Mouse (Mus musculus): ENCODE measurements around the gene AI661453. TPM values are rescaled to one million over a fixed set of nuclear protein-coding genes. Genes with fewer than 3 reads are reported as not detected.

AI661453 gene
- polyA plus RNA-seq, 1 experiment from 2014 or later, result 0.27 TPM

DNA sequence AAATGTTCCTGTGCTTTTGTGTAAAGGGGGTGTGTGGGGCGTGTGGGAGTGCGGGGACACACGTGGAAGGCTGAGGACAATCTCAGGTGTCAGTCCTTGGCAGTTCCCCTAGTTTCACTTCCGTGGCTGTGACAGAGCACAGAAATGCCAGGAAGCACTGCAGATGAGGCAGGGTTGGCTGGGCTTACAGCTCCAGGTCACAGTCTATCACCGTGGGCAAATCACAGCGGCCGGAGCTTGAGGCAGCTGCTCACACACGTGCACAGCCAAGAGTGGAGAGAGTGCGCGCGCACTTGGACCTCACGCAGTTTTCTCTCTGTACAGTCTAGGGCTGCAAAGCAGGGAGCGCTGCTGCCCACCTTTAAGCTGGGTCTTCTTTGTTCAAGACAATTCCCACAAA lies 21.9 kb downstream of the AI661453 start:
- Histone ChIP-seq H3K9ac (ENCODE audit: low read length) (no peak overlapping the region), H3K4me3 (ENCODE audit: low read depth, low read length) (no peak overlapping the region), H3K36me3 (ENCODE audit: control insufficient read depth, insufficient read depth, low read length) (no peaks in the 10 kb centered on the region), H3K4me2 (ENCODE audit: low read depth, low read length, severe bottlenecking) (no peak overlapping the region), H3K27me3 (ENCODE audit: control insufficient read depth, insufficient read depth, low read length) (no peaks in the 10 kb centered on the region), H3K27ac (ENCODE audit: low read depth, low read length) (no peak overlapping the region), H3K4me1 (replicated peaks; ENCODE audit: control insufficient read depth, insufficient read depth, low read length) (no peaks in the 10 kb centered on the region), H3K9me3 (ENCODE audit: control insufficient read depth, low read length) (no peaks in the 10 kb centered on the region)
- WGBS, result 87% methylated on average over 13 of the region's 13 CpGs
- ATAC-seq (replicated peaks; ENCODE audit: low FRiP score) (no peak), DNase-seq (ENCODE audit: low spot score) (no peak)

- H3K4me3 ChIP-seq (ENCODE audit: low read depth, low read length), result no peak overlapping the region
- H3K9ac ChIP-seq (ENCODE audit: low read length), result no peak overlapping the region
- H3K4me1 ChIP-seq (replicated peaks; ENCODE audit: control insufficient read depth, insufficient read depth, low read length), result no peaks in the 10 kb centered on the region
- DNase-seq (ENCODE audit: low spot score) (no peak), ATAC-seq (replicated peaks; ENCODE audit: low FRiP score) (no peak)
- no peaks in the 10 kb centered on the region for H3K9me3 ChIP-seq (ENCODE audit: control insufficient read depth, low read length)
- H3K4me2 ChIP-seq (ENCODE audit: low read depth, low read length, severe bottlenecking), result no peak overlapping the region
- 93% methylated on average over 2 of the region's 2 CpGs for WGBS
- no peak overlapping the region for H3K27ac ChIP-seq (ENCODE audit: low read depth, low read length)
- H3K27me3 ChIP-seq (ENCODE audit: control insufficient read depth, insufficient read depth, low read length), result no peaks in the 10 kb centered on the region
- no peaks in the 10 kb centered on the region for H3K36me3 ChIP-seq (ENCODE audit: control insufficient read depth, insufficient read depth, low read length)
Observed at GRCm38 (mm10) chr17:47458936-47459335, 22.5 kb downstream of the AI661453 start.

DNA sequence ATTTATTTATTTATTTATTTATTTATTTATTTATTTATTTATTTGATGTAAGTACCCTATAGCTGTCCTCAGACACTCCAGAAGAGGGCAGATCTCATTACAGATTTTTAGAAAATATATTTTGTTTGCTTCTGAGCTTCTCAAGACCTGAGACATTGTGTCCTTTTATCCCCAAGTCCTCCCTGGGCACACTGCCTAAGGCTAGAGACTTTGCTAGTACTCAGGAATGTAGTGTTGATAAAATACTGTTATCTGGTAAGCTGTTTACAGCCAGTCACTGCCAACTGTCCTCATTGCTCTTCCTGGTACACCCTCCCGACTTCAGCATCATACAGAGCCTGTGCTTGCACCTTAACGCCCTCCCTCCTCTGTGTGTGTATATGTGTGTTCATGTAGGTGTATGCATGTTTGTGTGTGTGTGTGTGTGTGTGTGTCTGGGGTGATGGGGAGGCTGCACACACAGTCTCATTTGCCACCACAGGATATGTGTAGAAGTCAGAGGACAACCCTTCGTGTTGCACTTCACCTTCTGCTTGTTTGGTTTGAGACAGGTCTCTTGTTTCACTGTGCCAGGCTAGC lies 23.0 kb downstream of the AI661453 start:
- Histone ChIP-seq H3K4me3 (ENCODE audit: low read depth, low read length) (no peak overlapping the region), H3K27ac (ENCODE audit: low read depth, low read length) (no peak overlapping the region), H3K4me2 (ENCODE audit: low read depth, low read length, severe bottlenecking) (no peak overlapping the region), H3K4me1 (replicated peaks; ENCODE audit: control insufficient read depth, insufficient read depth, low read length) (no peaks in the 10 kb centered on the region), H3K9me3 (ENCODE audit: control insufficient read depth, low read length) (no peaks in the 10 kb centered on the region), H3K9ac (ENCODE audit: low read length) (no peak overlapping the region), H3K36me3 (ENCODE audit: control insufficient read depth, insufficient read depth, low read length) (no peaks in the 10 kb centered on the region), H3K27me3 (ENCODE audit: control insufficient read depth, insufficient read depth, low read length) (no peaks in the 10 kb centered on the region)
- 79% methylated on average over 3 of the region's 3 CpGs for WGBS
- ATAC-seq (replicated peaks; ENCODE audit: low FRiP score), result no peak
- no peak for DNase-seq (ENCODE audit: low spot score)

GRCm38 (mm10) chr17:47461688-47462087 lies 25.3 kb downstream of the AI661453 start:
- no peak for DNase-seq (ENCODE audit: low spot score)
- Histone ChIP-seq H3K27me3 (ENCODE audit: control insufficient read depth, insufficient read depth, low read length) (peaks cover 2% of the 10 kb centered on the region; the same call in 1 of the 2 replicates), H3K4me2 (ENCODE audit: low read depth, low read length, severe bottlenecking) (no peak overlapping the region), H3K27ac (ENCODE audit: low read depth, low read length) (no peak overlapping the region), H3K9me3 (ENCODE audit: control insufficient read depth, low read length) (no peaks in the 10 kb centered on the region), H3K4me1 (replicated peaks; ENCODE audit: control insufficient read depth, insufficient read depth, low read length) (no peaks in the 10 kb centered on the region), H3K36me3 (ENCODE audit: control insufficient read depth, insufficient read depth, low read length) (no peaks in the 10 kb centered on the region), H3K9ac (ENCODE audit: low read length) (no peak overlapping the region), H3K4me3 (ENCODE audit: low read depth, low read length) (no peak overlapping the region)
- WGBS, result 78% methylated on average over 3 of the region's 3 CpGs
- no peak for ATAC-seq (replicated peaks; ENCODE audit: low FRiP score)

DNA sequence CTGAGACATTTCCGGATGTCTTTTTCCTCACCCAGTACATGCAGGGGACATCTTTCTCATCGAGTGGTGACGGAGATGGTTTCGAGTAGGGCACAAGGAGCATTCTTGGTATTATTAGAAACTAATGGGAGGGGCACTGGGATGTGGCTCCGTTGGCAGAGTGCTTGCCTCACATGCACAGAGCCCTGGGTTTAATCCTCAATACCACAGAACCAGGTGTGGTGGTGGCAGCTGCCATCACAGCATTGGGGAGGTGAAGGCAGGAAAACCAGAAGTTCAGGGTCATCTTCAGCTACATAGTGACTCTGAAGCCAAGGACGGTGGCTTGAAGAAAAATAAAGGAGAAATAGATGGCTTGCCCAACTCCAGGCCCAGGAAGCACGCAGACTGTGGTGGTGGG lies 25.8 kb downstream of the AI661453 start:
- 85% methylated on average over 7 of the region's 7 CpGs for WGBS
- DNase-seq (ENCODE audit: low spot score) (no peak), ATAC-seq (replicated peaks; ENCODE audit: low FRiP score) (no peak)
- no peaks in the 10 kb centered on the region for H3K36me3 ChIP-seq (ENCODE audit: control insufficient read depth, insufficient read depth, low read length)
- no peaks in the 10 kb centered on the region for H3K4me1 ChIP-seq (replicated peaks; ENCODE audit: control insufficient read depth, insufficient read depth, low read length)
- no peak overlapping the region for H3K27ac ChIP-seq (ENCODE audit: low read depth, low read length)
- H3K4me3 ChIP-seq (ENCODE audit: low read depth, low read length), result no peak overlapping the region
- H3K4me2 ChIP-seq (ENCODE audit: low read depth, low read length, severe bottlenecking), result no peak overlapping the region
- no peak overlapping the region for H3K9ac ChIP-seq (ENCODE audit: low read length)
- no peaks in the 10 kb centered on the region; the same call in 1 of the 2 replicates for H3K9me3 ChIP-seq (ENCODE audit: control insufficient read depth, low read length)
- H3K27me3 ChIP-seq (ENCODE audit: control insufficient read depth, insufficient read depth, low read length), result peaks cover 7% of the 10 kb centered on the region

GRCm38 (mm10) chr17:47462728-47463388 lies 26.4 kb downstream of the AI661453 start:
- WGBS, result 58% methylated on average over 9 of the region's 9 CpGs
- peaks cover 13% of the 10 kb centered on the region for H3K27me3 ChIP-seq (ENCODE audit: control insufficient read depth, insufficient read depth, low read length)
- no peak for DNase-seq (ENCODE audit: low spot score)

DNA sequence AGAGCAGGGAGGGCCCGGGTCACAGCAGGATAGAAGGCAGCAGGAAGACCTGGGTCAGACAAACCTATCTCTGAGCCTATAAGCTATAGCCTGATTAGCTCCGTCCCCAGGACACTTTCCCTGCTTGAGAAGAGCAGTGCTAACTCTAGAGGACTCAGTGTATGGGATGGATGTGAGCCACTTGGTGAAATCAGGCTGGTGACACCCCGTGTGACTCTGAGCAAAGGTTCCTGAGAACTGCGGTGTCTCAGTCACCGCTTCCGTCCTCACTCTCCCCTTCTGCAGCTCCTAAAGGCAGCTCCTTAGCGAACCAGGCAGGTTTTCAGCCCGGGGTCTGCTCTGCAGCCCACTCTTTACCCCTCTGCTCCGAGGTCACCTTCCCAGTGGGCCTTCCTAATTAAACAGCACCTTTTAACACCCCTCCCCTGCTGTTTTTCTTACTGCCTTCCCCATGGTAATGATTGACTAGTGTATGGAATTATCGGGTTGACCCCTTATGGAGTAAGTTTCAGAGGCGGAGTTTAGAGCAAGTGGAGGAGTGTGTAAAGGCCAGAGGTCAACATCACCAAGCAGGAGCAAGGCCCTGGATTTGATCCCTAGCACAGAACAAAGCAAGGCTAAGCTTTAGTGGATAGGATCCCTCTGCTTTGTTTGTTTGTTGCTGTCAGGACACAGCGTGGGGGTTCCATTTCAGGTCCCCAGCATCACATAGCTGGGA lies 28.0 kb downstream of the AI661453 start:
- no peaks in the 10 kb centered on the region; the same call in 1 of the 2 replicates for H3K9me3 ChIP-seq (ENCODE audit: control insufficient read depth, low read length)
- H3K4me2 ChIP-seq (ENCODE audit: low read depth, low read length, severe bottlenecking), result no peak overlapping the region
- H3K27me3 ChIP-seq (ENCODE audit: control insufficient read depth, insufficient read depth, low read length), result peaks cover 26% of the 10 kb centered on the region
- H3K36me3 ChIP-seq (ENCODE audit: control insufficient read depth, insufficient read depth, low read length), result no peaks in the 10 kb centered on the region
- no peak for DNase-seq (ENCODE audit: low spot score)
- no peak overlapping the region for H3K27ac ChIP-seq (ENCODE audit: low read depth, low read length)
- WGBS, result 46% methylated on average over 12 of the region's 12 CpGs
- no peak overlapping the region for H3K9ac ChIP-seq (ENCODE audit: low read length)
- no peaks in the 10 kb centered on the region for H3K4me1 ChIP-seq (replicated peaks; ENCODE audit: control insufficient read depth, insufficient read depth, low read length)
- no peak for ATAC-seq (replicated peaks; ENCODE audit: low FRiP score)
- no peak overlapping the region for H3K4me3 ChIP-seq (ENCODE audit: low read depth, low read length)

More at GRCm38 (mm10) chr17:47462728-47463388, 26.4 kb downstream of the AI661453 start:
- no peaks in the 10 kb centered on the region for H3K36me3 ChIP-seq (ENCODE audit: control insufficient read depth, insufficient read depth, low read length)
- ATAC-seq (replicated peaks; ENCODE audit: low FRiP score), result no peak
- no peak overlapping the region for H3K4me3 ChIP-seq (ENCODE audit: low read depth, low read length)
- H3K9ac ChIP-seq (ENCODE audit: low read length), result no peak overlapping the region
- H3K9me3 ChIP-seq (ENCODE audit: control insufficient read depth, low read length), result no peaks in the 10 kb centered on the region; the same call in 1 of the 2 replicates
- no peaks in the 10 kb centered on the region for H3K4me1 ChIP-seq (replicated peaks; ENCODE audit: control insufficient read depth, insufficient read depth, low read length)
- H3K27ac ChIP-seq (ENCODE audit: low read depth, low read length), result no peak overlapping the region
- H3K4me2 ChIP-seq (ENCODE audit: low read depth, low read length, severe bottlenecking), result no peak overlapping the region

- peaks cover 26% of the 10 kb centered on the region for H3K27me3 ChIP-seq (ENCODE audit: control insufficient read depth, insufficient read depth, low read length)
- no peaks in the 10 kb centered on the region for H3K4me1 ChIP-seq (replicated peaks; ENCODE audit: control insufficient read depth, insufficient read depth, low read length)
- no peaks in the 10 kb centered on the region; the same call in 1 of the 2 replicates for H3K9me3 ChIP-seq (ENCODE audit: control insufficient read depth, low read length)
- no peak overlapping the region for H3K27ac ChIP-seq (ENCODE audit: low read depth, low read length)
- no peaks in the 10 kb centered on the region for H3K36me3 ChIP-seq (ENCODE audit: control insufficient read depth, insufficient read depth, low read length)
- DNase-seq (ENCODE audit: low spot score) (no peak), ATAC-seq (replicated peaks; ENCODE audit: low FRiP score) (no peak)
- H3K9ac ChIP-seq (ENCODE audit: low read length), result no peak overlapping the region
- H3K4me3 ChIP-seq (ENCODE audit: low read depth, low read length), result no peak overlapping the region
- no peak overlapping the region for H3K4me2 ChIP-seq (ENCODE audit: low read depth, low read length, severe bottlenecking)
- 81% methylated on average over 11 of the region's 11 CpGs for WGBS
Observed at GRCm38 (mm10) chr17:47465016-47465415, 28.6 kb downstream of the AI661453 start.

Data from forebrain, embryonic 11.5 days (tissue).